Mouse (Mus musculus) liver, postnatal 0 days (tissue): ENCODE results near the gene Flt3.

Experiments
- CTCF ChIP-seq: sonication (generic); IDR thresholded peaks from 2 replicates; pipeline ENCODE4 v1.5.1; 2016; ENCODE audit warnings: antibody characterized with exemption, low read depth
- EP300 ChIP-seq: IDR thresholded peaks from 2 replicates; pipeline ENCODE4 v1.6.1; 2016; ENCODE audit warnings: antibody characterized with exemption, low read depth, mild to moderate bottlenecking

DNA sequence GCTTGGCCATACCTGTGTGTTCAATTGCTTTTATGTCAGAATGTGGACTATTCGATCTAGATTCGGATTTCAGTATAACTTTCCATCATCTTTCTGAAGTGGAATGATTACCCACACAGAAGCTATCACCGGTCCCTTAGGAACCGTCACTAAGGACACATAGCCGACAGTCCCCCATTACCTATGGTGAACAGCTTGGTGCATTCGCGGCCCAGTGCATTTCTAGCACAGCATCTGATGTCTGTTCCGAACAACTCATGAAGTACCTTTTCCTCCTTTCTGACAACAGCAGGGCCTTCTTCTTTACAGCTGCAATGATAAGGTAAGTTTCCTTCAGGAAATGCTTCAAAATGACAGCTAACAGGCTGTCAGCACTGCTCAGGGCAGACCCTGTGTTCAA lies 30.0 kb downstream of the Flt3 start:
- no peak for TF ChIP-seq CTCF
- TF ChIP-seq EP300: no peak
